Comparison of ENCODE assay signal across 24 mouse cellular contexts in genomic region chr2:83738586-83739251, GRCm38 (mm10). TPM values are rescaled to one million over a fixed set of nuclear protein-coding genes. Genes with fewer than 3 reads are reported as not detected.
DNase-seq lines count a peak whose midpoint lies in the region; ATAC-seq lines count a peak whose summit lies in the region.
"Had no signal": no experiment of that assay in that cellular context is flagged by ENCODE, and none has a peak within 500 bp of the region (broad histone marks: within the 10 kb centered on the region; RNA-seq: fewer than 3 reads in every experiment).

No protein-coding gene starts in this region.

- 62% methylated on average over 14 of the region's 14 CpGs for WGBS in intestine, embryonic 14.5 days
- 59% methylated on average over 14 of the region's 14 CpGs for WGBS in intestine, embryonic 15.5 days
- WGBS in hindbrain, embryonic 13.5 days: 86% methylated on average over 14 of the region's 14 CpGs

- H3K27ac ChIP-seq in intestine, embryonic 14.5 days (ENCODE audit: low read depth): 0 out of 2 replicates have a peak overlapping the region, but pooled peaks have one; percentile 14
- H3K27ac ChIP-seq in intestine, embryonic 15.5 days: no peak overlapping the region
- no peak overlapping the region for H3K27ac ChIP-seq in hindbrain, embryonic 13.5 days
- H3K27ac ChIP-seq: forebrain, embryonic 15.5 days; hindbrain, embryonic 14.5 days; limb, embryonic 12.5 days had no signal

- H3K36me3 ChIP-seq in intestine, embryonic 14.5 days (ENCODE audit: control insufficient read depth, insufficient read depth, low read length): peaks cover 16% of the 10 kb centered on the region
- no peaks in the 10 kb centered on the region for H3K36me3 ChIP-seq in intestine, embryonic 15.5 days
- H3K36me3 ChIP-seq in hindbrain, embryonic 13.5 days: 0 out of 2 replicates have a peak, but pooled peaks cover 4% of the 10 kb centered on the region
- H3K36me3 ChIP-seq: forebrain, embryonic 15.5 days had no signal

- no peaks in the 10 kb centered on the region for H3K9me3 ChIP-seq in intestine, embryonic 14.5 days (ENCODE audit: control insufficient read depth, low read length)
- no peaks in the 10 kb centered on the region for H3K9me3 ChIP-seq in intestine, embryonic 15.5 days
- no peaks in the 10 kb centered on the region for H3K9me3 ChIP-seq in hindbrain, embryonic 13.5 days
- H3K9me3 ChIP-seq: embryonic facial prominence, embryonic 10.5 days; forebrain, embryonic 15.5 days; limb, embryonic 12.5 days had no signal

- ATAC-seq in intestine, embryonic 14.5 days (replicated peaks; ENCODE audit: low FRiP score, low TSS enrichment, low read depth): no peak
- no peak for ATAC-seq in intestine, embryonic 15.5 days
- ATAC-seq in hindbrain, embryonic 13.5 days (ENCODE audit: low FRiP score): no peak
- ATAC-seq: forebrain, embryonic 15.5 days; inflammation-experienced regulatory T-cells, adult 6 months; liver, postnatal 0 days; midbrain, embryonic 16.5 days had no signal

- H3K4me3 ChIP-seq in intestine, embryonic 14.5 days (ENCODE audit: low read depth, low read length): no peak overlapping the region
- no peak overlapping the region for H3K4me3 ChIP-seq in intestine, embryonic 15.5 days (replicated peaks)
- H3K4me3 ChIP-seq in hindbrain, embryonic 13.5 days: no peak overlapping the region
- H3K4me3 ChIP-seq: embryonic facial prominence, embryonic 10.5 days; forebrain, embryonic 15.5 days; limb, embryonic 12.5 days had no signal

- DNase-seq in intestine, embryonic 14.5 days (ENCODE audit: low spot score): peak; percentile 38
- DNase-seq in lung, postnatal 10 days: peak; percentile 17
- DNase-seq in lung, adult 18-20 months: no peak
- DNase-seq in brain, adult 2 months (ENCODE audit: low read depth, low spot score): peak; percentile 22
- DNase-seq in left cerebral cortex, adult 18-20 months (ENCODE audit: low spot score in 2 of 2): no peak
- DNase-seq: adrenal gland, postnatal 25 days; B cell, adult 2 months; cerebellum, adult 11 months; cerebellum, adult 9-11 months; gastrocnemius, postnatal 36 days; kidney, adult 8-10 months; kidney, postnatal 4 days; liver, postnatal 0 days; lung, postnatal 36 days had no signal

- H3K9ac ChIP-seq in intestine, embryonic 14.5 days (ENCODE audit: low read length): no peak overlapping the region
- no peak overlapping the region for H3K9ac ChIP-seq in intestine, embryonic 15.5 days
- no peak overlapping the region for H3K9ac ChIP-seq in hindbrain, embryonic 13.5 days
- H3K9ac ChIP-seq: forebrain, embryonic 15.5 days; hindbrain, embryonic 14.5 days; limb, embryonic 12.5 days; liver, postnatal 0 days had no signal

- H3K4me1 ChIP-seq in intestine, embryonic 14.5 days (replicated peaks; ENCODE audit: control insufficient read depth, insufficient read depth, low read length): peaks cover 31% of the 10 kb centered on the region
- H3K4me1 ChIP-seq in intestine, embryonic 15.5 days (replicated peaks): peaks cover 26% of the 10 kb centered on the region
- H3K4me1 ChIP-seq in hindbrain, embryonic 13.5 days (replicated peaks): 0 out of 2 replicates have a peak, but pooled peaks cover 7% of the 10 kb centered on the region
- H3K4me1 ChIP-seq: forebrain, embryonic 15.5 days had no signal

- no peaks in the 10 kb centered on the region for H3K27me3 ChIP-seq in intestine, embryonic 14.5 days (replicated peaks; ENCODE audit: control insufficient read depth, insufficient read depth, low read length)
- no peaks in the 10 kb centered on the region for H3K27me3 ChIP-seq in intestine, embryonic 15.5 days (replicated peaks)
- no peaks in the 10 kb centered on the region for H3K27me3 ChIP-seq in hindbrain, embryonic 13.5 days
- H3K27me3 ChIP-seq: CH12.LX; forebrain, embryonic 15.5 days; limb, embryonic 12.5 days had no signal

- no peak overlapping the region for H3K4me2 ChIP-seq in intestine, embryonic 14.5 days (ENCODE audit: low read length)
- no peak overlapping the region for H3K4me2 ChIP-seq in intestine, embryonic 15.5 days (replicated peaks)
- no peak overlapping the region for H3K4me2 ChIP-seq in hindbrain, embryonic 13.5 days
- H3K4me2 ChIP-seq: forebrain, embryonic 15.5 days; hindbrain, embryonic 14.5 days; limb, embryonic 12.5 days; liver, embryonic 11.5 days had no signal

RNA-seq across cellular contexts. Expression of gene Itgav, which starts 14.5 kb away (rescaled TPM):
- polyA plus RNA-seq in intestine, embryonic 14.5 days (2014; fragmentation: Nextera tagmentation; extraction: Ambion mirVana): 75.3 and 85.3 TPM in 2 replicates
- polyA plus RNA-seq in intestine, embryonic 15.5 days (2015; fragmentation: Nextera tagmentation; extraction: Ambion mirVana): 61.3 and 76.7 TPM in 2 replicates
- polyA plus RNA-seq in hindbrain, embryonic 13.5 days (2015; fragmentation: Nextera tagmentation; extraction: Ambion mirVana): 20.1 and 27.2 TPM in 2 replicates
- 100 to 1,000 TPM; 138 to 149 TPM for total RNA-seq in left cerebral cortex, adult 18-20 months (2021)

Comparison
In these comparisons a context has a peak if more than half of its experiments do, and no peak if none do; other contexts are left out.
1. DNase-seq: peak in intestine, embryonic 14.5 days (single experiment), lung, postnatal 10 days (single experiment) and brain, adult 2 months (single experiment); none in lung, adult 18-20 months (0 of 2) and left cerebral cortex, adult 18-20 months (0 of 2).